Mouse (Mus musculus) MEL-GATA-1-ER (cell line): ENCODE data around the gene Vpreb2.
"Not testable (repeated sequence)": the region's sequence is repeated elsewhere in the genome, so short reads cannot be mapped to it uniquely, and the experiment has no call there.

Experiments
- DNase-seq: peaks from one replicate; pipeline ENCODE4 v3.0.0-alpha.2; 2012; ENCODE audit warnings: low read depth; ENCODE audit errors: extremely low read depth

The Vpreb2 gene

DNA sequence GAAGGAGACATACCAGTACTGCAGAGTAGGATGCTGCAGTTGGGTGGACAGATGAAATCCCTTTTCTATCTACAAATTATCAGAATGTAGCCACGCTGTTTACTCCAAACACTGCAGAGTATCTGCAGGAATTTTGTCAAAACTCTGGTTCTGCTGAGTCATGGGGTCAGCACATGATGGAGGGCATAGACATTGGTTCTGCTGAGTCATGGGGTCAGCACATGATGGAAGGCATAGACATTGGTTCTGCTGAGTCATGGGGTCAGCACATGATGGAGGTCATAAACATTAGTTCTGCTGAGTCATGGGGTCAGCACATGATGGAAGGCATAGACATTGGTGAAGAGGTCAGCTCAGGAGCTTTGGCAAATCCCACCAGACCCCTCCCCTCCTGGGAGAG, 7.5 kb downstream of the Vpreb2 start:
- no peak for DNase-seq

- not testable (repeated sequence) for DNase-seq
Observed at GRCm38 (mm10) chr16:17992321-17992720, 12.1 kb downstream of the Vpreb2 start.

DNA sequence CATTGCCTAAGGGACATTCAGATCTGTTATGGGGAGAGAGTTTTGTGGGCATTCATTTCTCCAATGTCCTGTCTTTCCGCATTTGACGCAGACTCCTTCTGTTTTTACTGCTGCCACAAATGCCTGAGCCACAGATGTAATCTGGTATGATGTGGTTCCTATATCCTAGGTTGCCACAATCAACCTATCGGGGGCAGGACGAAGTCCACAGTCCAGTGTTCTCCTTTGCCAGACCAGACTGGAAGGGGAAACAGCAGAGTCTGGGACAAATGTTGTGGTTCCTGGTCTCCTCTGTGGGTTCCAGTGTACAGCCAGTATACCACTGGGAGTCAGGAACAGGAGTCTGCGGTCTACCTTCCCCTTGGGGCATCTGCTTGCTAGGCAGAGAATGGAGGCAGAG, 19.4 kb downstream of the Vpreb2 start:
- no peak for DNase-seq

DNA sequence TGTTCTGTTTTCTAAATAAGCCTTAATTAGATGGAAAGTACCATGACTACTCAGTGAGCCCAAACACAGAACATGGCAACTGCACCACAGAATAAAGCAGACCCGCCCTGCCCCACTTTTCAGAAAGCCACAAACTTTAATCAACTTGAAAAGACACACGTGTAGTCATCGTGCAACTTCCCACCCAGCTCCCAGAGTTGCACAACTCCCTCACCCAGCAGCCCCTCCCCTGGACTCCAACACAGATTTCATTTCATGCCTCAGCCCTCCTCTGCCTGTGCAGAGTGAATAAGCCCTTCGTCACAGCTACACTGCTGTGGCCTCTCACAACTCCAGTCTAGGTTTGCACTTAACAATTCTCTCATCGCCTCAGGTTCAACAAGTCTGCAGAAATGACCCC, 24.4 kb downstream of the Vpreb2 start:
- no peak for DNase-seq

- no peak for DNase-seq
Observed at GRCm38 (mm10) chr16:18007083-18007482, 26.9 kb downstream of the Vpreb2 start.

DNA sequence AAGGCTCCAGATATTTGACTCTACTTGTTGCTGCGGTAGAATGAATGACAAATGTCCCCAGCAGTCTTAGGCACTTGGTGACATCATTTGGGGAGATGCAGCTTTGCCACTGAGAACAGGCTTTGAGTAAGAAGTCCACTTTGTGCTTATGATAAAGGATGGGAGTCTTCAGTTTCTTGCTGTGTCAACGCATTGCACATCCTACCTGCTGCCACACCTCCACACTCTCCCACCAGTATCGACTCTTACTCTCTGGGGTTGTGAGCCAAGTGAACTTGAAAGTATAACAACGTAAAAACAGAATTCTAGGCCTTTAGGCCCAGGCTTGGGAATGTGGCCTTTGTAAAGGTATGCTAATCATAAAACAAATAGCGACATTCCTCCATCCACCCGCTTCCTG, 30.9 kb downstream of the Vpreb2 start:
- DNase-seq: no peak

DNA sequence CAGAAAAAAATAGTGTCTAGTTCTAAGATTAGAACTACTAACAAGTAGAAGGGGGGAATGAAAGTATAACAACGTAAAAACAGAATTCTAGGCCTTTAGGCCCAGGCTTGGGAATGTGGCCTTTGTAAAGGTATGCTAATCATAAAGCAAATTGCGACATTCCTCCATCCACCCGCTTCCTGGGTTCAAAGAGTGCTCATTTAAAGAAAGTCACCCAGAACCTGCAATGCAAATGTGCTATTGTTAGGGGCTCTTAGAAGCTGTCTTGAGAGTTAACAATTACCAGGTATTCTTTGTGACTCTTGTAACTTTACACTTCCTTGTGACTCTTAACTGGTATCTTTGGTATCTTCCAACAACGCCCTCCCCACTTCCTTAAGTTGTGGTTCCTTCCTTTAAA, 36.3 kb downstream of the Vpreb2 start:
- DNase-seq: not testable (repeated sequence)

DNA sequence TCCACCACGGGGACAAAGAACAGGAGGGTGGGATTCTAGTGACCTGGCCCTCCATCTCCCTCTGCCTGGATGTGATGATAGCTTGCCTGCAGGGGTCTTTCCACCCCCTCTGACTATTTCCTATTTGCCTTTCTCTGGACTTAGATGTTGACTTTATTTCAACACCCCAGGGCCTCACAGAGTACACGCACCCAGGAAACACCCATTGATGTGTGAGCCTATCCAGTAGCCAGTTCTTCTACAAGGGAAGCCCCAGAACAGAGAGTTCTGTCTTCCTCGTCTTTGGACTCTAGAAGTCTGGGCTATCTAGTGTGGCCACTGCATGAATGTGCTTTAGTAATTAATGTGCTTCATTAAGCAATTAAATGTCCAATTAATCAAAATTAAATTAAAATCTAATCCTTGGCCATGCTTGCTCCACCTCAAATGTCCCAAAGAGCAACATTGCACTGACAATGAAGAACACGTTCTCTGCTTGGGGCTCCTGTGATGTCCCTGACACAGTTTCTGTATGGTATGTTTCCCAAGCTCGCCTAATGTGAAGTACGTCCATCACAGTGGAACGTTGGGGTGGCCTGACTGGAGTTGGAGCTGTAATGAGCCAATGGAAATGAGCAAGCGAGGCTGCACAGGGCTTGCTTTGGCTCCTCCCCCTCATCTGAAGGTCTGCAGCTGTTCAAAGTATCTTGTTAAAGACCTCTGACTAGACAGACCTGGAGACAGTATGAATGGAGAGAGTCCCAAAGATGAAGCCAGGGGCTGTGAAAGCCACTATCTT, 42.7 kb downstream of the Vpreb2 start:
- DNase-seq: no peak

DNA sequence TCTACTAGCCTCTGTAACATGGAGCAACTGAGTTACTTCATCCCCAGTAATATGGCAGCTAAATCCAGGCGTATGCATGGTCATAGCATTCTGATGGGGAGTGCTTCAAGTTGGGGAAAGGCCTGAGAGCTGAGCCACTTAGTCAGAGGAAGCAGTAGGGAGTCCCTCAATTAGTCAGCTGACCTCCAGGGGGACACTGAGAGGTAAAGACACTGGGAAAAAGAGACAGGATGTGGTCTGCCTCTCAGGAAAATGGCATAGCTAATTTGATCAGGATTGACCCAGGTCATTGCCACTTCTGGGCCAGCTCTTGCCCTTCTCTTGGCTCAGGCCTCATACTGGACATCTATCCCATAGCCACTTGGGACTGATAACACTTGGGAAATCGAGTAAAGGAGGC, 47.1 kb downstream of the Vpreb2 start:
- DNase-seq: no peak
